Mouse (Mus musculus): ENCODE results near the gene Vamp1. TPM values are rescaled to one million over a fixed set of nuclear protein-coding genes. Genes with fewer than 3 reads are reported as not detected.
"Not testable (repeated sequence)": the region's sequence is repeated elsewhere in the genome, so short reads cannot be mapped to it uniquely, and the experiment has no call there.

Gene Vamp1
- polyA plus RNA-seq, 1 experiment from 2014 or later: 1.7 TPM

DNA sequence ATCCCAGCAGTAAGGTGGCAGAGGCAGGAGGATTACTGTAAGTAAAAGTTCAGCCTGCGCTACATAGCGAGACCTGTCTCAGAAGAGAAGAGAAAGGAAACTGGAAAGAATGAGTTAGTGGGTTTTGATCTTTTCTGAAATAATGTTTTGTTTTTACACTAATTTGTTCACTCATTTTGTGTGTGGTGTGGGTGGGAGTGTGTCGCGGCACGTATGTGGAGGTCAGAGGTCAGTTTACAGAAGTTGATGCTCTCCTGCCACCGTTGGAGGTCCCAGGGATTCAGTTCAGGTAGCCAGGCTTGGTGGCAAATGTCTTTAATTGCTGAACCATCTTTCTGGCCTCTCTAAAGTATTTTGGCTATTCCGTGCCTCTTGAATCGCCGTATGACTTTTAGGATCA lies 48.9 kb downstream of the Vamp1 start:
- no peak for ATAC-seq (replicated peaks; ENCODE audit: low FRiP score)
- DNase-seq (ENCODE audit: low spot score): no peak
- Histone ChIP-seq H3K9me3 (ENCODE audit: control insufficient read depth, low read length) (no peaks in the 10 kb centered on the region), H3K27ac (ENCODE audit: low read depth, low read length) (no peak overlapping the region), H3K36me3 (ENCODE audit: control insufficient read depth, insufficient read depth, low read length) (no peaks in the 10 kb centered on the region), H3K4me3 (ENCODE audit: low read depth, low read length) (no peak overlapping the region), H3K4me2 (no peak overlapping the region), H3K27me3 (replicated peaks; ENCODE audit: control insufficient read depth, insufficient read depth, low read length) (no peaks in the 10 kb centered on the region), H3K4me1 (replicated peaks; ENCODE audit: control insufficient read depth, insufficient read depth, low read length) (no peaks in the 10 kb centered on the region), H3K9ac (ENCODE audit: low read depth, low read length) (no peak overlapping the region)
- WGBS: 86% methylated on average over 9 of the region's 9 CpGs

DNA sequence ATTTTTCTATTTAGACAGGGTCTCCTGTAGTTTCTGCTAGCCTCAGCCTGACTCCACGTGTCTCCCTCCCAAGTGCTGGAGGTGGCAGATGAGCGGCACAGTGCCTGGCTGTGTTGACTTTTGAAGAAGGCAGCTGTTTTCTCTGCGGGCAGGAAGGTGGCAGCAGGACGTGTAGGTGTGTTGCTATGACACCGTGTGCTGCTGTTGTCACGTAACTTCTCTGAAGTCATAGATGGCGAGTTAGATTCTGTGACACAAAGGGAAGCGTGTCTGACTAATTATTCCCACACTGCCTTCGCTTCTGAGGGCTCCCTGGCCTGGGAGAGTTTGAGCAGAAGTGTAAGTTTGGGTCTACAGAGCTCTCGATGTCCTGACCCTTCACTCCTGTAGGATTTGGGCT lies 49.9 kb downstream of the Vamp1 start:
- Histone ChIP-seq H3K27me3 (replicated peaks; ENCODE audit: control insufficient read depth, insufficient read depth, low read length) (no peaks in the 10 kb centered on the region), H3K9ac (ENCODE audit: low read depth, low read length) (no peak overlapping the region), H3K4me1 (replicated peaks; ENCODE audit: control insufficient read depth, insufficient read depth, low read length) (no peaks in the 10 kb centered on the region), H3K9me3 (ENCODE audit: control insufficient read depth, low read length) (no peaks in the 10 kb centered on the region), H3K4me3 (ENCODE audit: low read depth, low read length) (no peak overlapping the region), H3K36me3 (ENCODE audit: control insufficient read depth, insufficient read depth, low read length) (no peaks in the 10 kb centered on the region), H3K4me2 (no peak overlapping the region), H3K27ac (ENCODE audit: low read depth, low read length) (no peak overlapping the region)
- ATAC-seq (replicated peaks; ENCODE audit: low FRiP score): no peak
- WGBS: 54% methylated on average over 10 of the region's 10 CpGs
- DNase-seq (ENCODE audit: low spot score): no peak

DNA sequence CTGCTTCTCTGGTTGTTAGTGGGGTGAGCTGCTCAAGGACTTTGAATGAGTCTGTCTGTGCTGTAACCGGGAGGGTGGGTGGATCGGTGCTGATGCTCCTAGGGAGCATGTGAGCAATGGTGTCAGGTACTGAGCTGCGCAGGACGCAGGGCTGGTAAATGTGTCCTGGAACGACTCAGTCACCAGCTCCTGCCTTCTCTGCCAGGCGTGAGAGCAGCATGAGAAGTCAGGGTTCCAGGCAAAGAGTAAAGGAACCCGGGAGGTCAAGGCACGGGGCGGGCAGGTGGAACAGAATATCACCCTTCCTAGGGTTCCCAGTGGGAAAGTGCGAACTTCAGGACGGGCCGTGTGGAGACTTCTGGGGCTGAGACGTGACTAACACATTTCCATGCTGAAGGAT lies 50.7 kb downstream of the Vamp1 start:
- 69% methylated on average over 13 of the region's 13 CpGs for WGBS
- no peak for ATAC-seq (replicated peaks; ENCODE audit: low FRiP score)
- no peak for DNase-seq (ENCODE audit: low spot score)
- H3K4me2 ChIP-seq: no peak overlapping the region
- H3K4me3 ChIP-seq (ENCODE audit: low read depth, low read length): no peak overlapping the region
- H3K27me3 ChIP-seq (replicated peaks; ENCODE audit: control insufficient read depth, insufficient read depth, low read length): no peaks in the 10 kb centered on the region
- H3K9me3 ChIP-seq (ENCODE audit: control insufficient read depth, low read length): no peaks in the 10 kb centered on the region
- no peaks in the 10 kb centered on the region for H3K36me3 ChIP-seq (ENCODE audit: control insufficient read depth, insufficient read depth, low read length)
- no peaks in the 10 kb centered on the region for H3K4me1 ChIP-seq (replicated peaks; ENCODE audit: control insufficient read depth, insufficient read depth, low read length)
- no peak overlapping the region for H3K9ac ChIP-seq (ENCODE audit: low read depth, low read length)
- H3K27ac ChIP-seq (ENCODE audit: low read depth, low read length): no peak overlapping the region

DNA sequence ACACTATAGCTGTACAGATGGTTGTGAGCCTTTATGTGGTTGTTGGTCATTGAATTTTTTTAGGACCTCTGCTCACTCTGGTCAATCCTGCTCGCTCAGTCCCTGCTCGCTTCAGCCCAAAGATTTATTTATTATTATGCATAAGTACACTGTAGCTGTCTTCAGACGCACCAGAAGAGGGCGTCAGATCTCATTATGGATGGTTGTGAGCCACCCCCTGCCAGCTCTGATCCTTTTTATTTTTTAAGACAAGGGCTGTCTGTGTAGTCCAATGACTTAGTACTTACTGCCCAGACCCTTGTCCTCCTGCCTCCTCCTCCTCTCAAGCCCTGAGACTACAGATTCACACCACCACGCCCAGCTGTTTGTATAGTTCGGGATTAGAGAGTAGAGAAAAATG lies 51.2 kb downstream of the Vamp1 start:
- DNase-seq (ENCODE audit: low spot score); H3K27ac ChIP-seq (ENCODE audit: low read depth, low read length); ATAC-seq (replicated peaks; ENCODE audit: low FRiP score); H3K9me3 ChIP-seq (ENCODE audit: control insufficient read depth, low read length); H3K27me3 ChIP-seq (replicated peaks; ENCODE audit: control insufficient read depth, insufficient read depth, low read length); H3K36me3 ChIP-seq (ENCODE audit: control insufficient read depth, insufficient read depth, low read length); H3K4me1 ChIP-seq (replicated peaks; ENCODE audit: control insufficient read depth, insufficient read depth, low read length); H3K4me3 ChIP-seq (ENCODE audit: low read depth, low read length); H3K4me2 ChIP-seq; H3K9ac ChIP-seq (ENCODE audit: low read depth, low read length): not testable (repeated sequence)
- WGBS: 67% methylated on average over 6 of the region's 6 CpGs

DNA sequence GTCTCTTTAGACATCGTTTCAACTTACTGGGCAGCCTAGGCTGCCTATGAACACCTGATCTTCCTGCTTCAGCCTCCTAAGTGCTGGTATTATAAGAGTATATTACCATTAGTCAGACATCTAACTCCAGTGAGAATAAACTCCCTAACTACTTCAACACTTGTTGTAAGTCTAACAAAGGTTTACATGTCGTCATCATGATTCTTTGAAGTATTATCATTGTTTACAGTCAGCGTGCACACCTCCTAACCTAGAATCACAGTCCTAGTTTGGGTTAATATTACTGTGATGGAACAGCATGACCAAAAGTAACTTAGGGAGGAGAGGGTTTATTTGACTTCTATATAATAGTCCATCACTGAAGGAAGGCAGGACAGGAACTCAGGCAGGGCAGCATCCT lies 52.1 kb downstream of the Vamp1 start:
- no peaks in the 10 kb centered on the region for H3K27me3 ChIP-seq (replicated peaks; ENCODE audit: control insufficient read depth, insufficient read depth, low read length)
- H3K9ac ChIP-seq (ENCODE audit: low read depth, low read length): no peak overlapping the region
- ATAC-seq (replicated peaks; ENCODE audit: low FRiP score) (no peak), DNase-seq (ENCODE audit: low spot score) (no peak)
- no peaks in the 10 kb centered on the region for H3K36me3 ChIP-seq (ENCODE audit: control insufficient read depth, insufficient read depth, low read length)
- 74% methylated on average over 3 of the region's 3 CpGs for WGBS
- no peak overlapping the region for H3K4me2 ChIP-seq
- H3K27ac ChIP-seq (ENCODE audit: low read depth, low read length): no peak overlapping the region
- no peak overlapping the region for H3K4me3 ChIP-seq (ENCODE audit: low read depth, low read length)
- H3K9me3 ChIP-seq (ENCODE audit: control insufficient read depth, low read length): no peaks in the 10 kb centered on the region
- H3K4me1 ChIP-seq (replicated peaks; ENCODE audit: control insufficient read depth, insufficient read depth, low read length): peaks cover 3% of the 10 kb centered on the region

DNA sequence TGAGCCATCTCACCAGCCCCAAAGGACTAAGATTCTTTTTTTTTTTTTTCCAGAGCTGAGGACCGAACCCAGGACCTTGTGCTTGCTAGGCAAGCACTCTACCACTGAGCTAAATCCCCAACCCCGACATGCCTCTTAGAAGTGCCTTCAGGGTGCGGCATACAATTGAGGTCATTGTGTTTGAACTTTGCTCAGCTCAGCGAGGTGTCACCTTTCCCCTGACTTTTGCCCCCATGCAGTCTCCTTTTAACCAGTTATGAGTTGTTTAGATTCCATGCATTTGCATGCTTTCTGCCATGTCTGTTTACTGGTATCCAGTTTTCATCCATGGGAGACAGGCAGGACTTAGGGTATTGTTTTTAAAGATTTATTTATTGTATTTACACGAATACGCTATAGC lies 53.4 kb downstream of the Vamp1 start:
- no peaks in the 10 kb centered on the region for H3K27me3 ChIP-seq (replicated peaks; ENCODE audit: control insufficient read depth, insufficient read depth, low read length)
- no peaks in the 10 kb centered on the region for H3K36me3 ChIP-seq (ENCODE audit: control insufficient read depth, insufficient read depth, low read length)
- H3K9me3 ChIP-seq (ENCODE audit: control insufficient read depth, low read length): no peaks in the 10 kb centered on the region
- H3K4me2 ChIP-seq: no peak overlapping the region
- H3K9ac ChIP-seq (ENCODE audit: low read depth, low read length): no peak overlapping the region
- H3K4me1 ChIP-seq (replicated peaks; ENCODE audit: control insufficient read depth, insufficient read depth, low read length): peaks cover 3% of the 10 kb centered on the region
- no peak for ATAC-seq (replicated peaks; ENCODE audit: low FRiP score)
- H3K27ac ChIP-seq (ENCODE audit: low read depth, low read length): no peak overlapping the region
- DNase-seq (ENCODE audit: low spot score): no peak
- no peak overlapping the region for H3K4me3 ChIP-seq (ENCODE audit: low read depth, low read length)
- 65% methylated on average over 6 of the region's 6 CpGs for WGBS

DNA sequence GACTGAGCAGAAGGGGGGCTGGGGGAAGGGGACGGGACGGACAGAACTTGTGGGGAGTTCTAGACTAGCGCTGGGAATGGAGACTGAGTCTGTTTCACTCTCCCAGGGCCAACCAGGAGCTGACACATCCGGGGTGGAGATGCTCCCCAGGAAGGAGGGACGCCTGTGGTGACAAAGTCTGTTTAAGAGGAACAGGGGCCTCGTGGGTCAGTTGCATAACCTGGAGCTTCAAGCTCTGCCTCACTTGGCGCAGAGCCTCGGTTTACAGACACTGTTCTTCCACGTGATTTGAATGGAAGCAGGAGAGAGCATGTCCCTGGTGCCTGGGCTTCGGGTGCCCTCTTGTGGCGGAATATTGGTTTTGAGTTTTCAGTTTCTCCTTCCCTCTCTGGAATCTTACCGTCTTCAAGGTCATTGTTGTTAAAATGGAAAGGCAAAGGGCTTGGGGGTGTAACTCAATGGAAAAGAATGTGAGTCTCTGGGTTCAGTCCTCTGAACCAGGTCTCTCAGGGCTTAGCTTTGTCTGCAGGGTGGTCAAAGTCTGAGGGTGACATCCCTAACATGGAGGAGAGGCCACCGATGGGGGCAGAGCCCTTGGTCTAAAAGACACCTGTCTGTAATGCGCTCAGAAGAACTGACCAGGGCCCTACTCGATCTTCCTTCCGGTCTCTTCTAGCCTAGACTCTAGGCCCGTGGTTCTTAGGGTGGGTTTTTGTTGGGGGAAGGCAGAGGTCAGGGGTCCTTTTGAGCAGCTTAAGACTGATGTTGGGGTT lies 56.3 kb downstream of the Vamp1 start:
- DNase-seq (ENCODE audit: low spot score) (peak; percentile 79), ATAC-seq (replicated peaks; ENCODE audit: low FRiP score) (peak; percentile 76)
- Histone ChIP-seq H3K4me2 (peak overlapping the region; percentile 41), H3K36me3 (ENCODE audit: control insufficient read depth, insufficient read depth, low read length) (no peaks in the 10 kb centered on the region), H3K27ac (ENCODE audit: low read depth, low read length) (no peak overlapping the region), H3K9me3 (ENCODE audit: control insufficient read depth, low read length) (no peaks in the 10 kb centered on the region), H3K9ac (ENCODE audit: low read depth, low read length) (peak overlapping the region; percentile 15), H3K4me3 (ENCODE audit: low read depth, low read length) (no peak overlapping the region), H3K4me1 (replicated peaks; ENCODE audit: control insufficient read depth, insufficient read depth, low read length) (peaks cover 3% of the 10 kb centered on the region), H3K27me3 (replicated peaks; ENCODE audit: control insufficient read depth, insufficient read depth, low read length) (no peaks in the 10 kb centered on the region)
- WGBS: 17% methylated on average over 17 of the region's 17 CpGs

DNA sequence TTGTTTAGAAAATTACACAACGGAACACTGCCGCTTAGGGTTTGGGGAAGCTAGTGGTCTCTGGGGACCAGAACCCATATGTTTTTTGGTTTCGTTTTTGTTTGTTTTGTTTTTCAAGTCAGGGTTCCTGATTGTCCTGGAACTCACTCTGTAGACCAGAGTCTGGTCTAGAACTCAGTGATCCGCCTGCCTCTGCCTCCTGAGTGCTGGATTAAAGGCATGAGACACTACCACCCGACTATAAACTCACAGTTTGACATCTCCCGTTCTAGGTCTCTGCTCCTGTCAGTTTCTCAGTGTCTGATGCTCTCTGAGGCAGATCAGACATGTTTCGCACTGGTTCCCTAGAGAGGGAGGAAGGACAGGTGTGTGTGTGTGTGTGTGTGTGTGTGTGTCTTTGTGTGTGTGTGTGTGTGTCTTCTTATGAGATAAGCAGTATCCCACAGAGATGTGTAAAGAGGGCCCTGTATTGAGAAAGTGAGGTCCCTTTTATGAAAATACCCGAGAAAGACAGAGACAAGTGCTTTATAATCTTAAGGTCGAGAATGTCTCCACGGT lies 57.0 kb downstream of the Vamp1 start:
- H3K36me3 ChIP-seq (ENCODE audit: control insufficient read depth, insufficient read depth, low read length): no peaks in the 10 kb centered on the region
- no peaks in the 10 kb centered on the region for H3K27me3 ChIP-seq (replicated peaks; ENCODE audit: control insufficient read depth, insufficient read depth, low read length)
- DNase-seq (ENCODE audit: low spot score): no peak
- no peak for ATAC-seq (replicated peaks; ENCODE audit: low FRiP score)
- no peak overlapping the region for H3K27ac ChIP-seq (ENCODE audit: low read depth, low read length)
- peak overlapping the region; percentile 41 for H3K4me2 ChIP-seq
- H3K9ac ChIP-seq (ENCODE audit: low read depth, low read length): no peak overlapping the region; the same call in 1 of the 2 replicates
- WGBS: 73% methylated on average over 10 of the region's 10 CpGs
- H3K4me1 ChIP-seq (replicated peaks; ENCODE audit: control insufficient read depth, insufficient read depth, low read length): peaks cover 3% of the 10 kb centered on the region
- H3K4me3 ChIP-seq (ENCODE audit: low read depth, low read length): no peak overlapping the region
- no peaks in the 10 kb centered on the region for H3K9me3 ChIP-seq (ENCODE audit: control insufficient read depth, low read length)
